Mouse (Mus musculus) left cerebral cortex, adult 18-20 months (tissue): ENCODE measurements at regions not wholly inside any gene's neighbourhood (a gene's known extent, or its start where the extent isn't known, plus 50 kb on each side); places are given as distances from the start of the nearest gene placed in this dataset.

ENCODE experiments used
- DNase-seq, 2 experiments: peaks; one replicate each; pipeline ENCODE4 v3.0.0; 2021 to 2022; ENCODE audit warnings: low spot score in 2 of 2, mixed read lengths in 1 of 2

DNA sequence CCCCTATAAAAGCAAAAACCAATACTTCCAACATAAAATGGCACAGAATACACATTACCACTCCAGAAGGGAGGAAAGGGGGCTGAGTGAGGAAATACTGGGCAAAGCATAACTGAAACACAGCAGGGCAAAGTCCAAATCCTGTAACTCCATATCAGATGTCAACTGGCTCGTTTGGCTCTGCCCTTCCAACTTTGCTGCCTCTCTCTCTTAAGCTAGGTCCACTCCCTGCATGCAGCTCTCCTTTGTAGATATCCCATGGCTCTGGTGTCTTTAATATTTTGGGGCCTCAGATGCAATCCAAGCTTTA lies 319.9 kb downstream of the H2al1j start:
- DNase-seq, result no peak

DNA sequence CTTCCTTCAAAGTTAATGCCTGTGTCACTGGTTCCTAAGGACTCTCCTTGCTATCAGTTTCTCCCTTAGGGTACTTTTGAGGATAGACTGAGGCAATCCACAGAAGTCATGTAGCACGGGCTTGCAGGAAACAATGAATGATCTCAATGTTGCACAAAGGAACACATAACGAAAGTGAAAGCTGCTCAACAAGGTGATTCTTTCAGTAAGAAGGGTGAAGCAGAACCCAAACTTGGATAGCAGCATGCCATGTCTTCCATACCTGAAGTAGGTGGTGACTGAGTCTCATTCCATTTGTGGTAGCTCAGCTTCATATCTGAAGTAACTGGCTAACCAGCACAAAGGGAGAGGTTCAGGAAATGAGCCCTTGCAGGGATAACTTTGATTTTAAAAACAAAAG lies 325.7 kb downstream of the H2al1j start:
- no peak for DNase-seq

DNA sequence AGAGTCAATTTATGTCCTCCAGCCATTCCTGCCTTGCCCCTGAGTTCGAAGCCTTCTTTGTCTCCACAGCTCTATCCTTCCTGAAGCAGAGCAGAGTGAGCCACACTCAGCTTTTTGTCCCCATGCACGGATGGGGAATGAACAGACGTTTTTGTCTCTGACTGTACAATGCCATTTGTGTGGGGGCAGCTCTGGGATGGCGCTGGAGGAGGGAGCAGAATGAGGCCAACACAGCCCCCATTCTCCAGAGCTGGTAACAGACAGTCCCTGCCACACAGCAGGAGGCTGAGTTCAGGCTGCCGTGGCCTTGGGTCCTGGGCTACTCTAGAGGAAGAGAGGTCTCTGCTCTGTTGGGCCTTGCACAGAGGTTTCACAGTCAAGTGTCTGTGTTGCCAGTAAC lies 327.4 kb downstream of the H2al1j start:
- peak; percentile 29 to 44 for DNase-seq

DNA sequence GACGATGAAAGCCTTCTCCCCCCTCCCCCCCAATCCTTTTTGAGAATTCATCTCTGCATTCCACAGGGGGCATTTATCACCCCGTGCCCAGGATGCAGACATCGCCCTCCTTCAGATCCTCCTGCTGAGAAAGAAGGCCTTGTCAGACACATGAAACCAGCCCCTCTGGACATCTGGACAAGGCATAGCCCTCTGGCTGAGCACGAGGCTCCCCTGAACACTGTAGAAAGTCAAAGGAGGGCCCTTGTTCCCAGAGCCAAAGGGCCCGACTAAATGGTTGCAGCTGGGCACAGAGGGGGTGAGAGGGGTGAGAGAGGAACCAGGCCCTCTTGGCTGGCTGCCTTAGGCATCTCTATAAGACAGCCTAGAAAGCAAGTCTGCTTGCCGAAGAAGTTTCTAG lies 327.8 kb downstream of the H2al1j start:
- DNase-seq, result peak in 1 of 2 experiments; percentile 4

DNA sequence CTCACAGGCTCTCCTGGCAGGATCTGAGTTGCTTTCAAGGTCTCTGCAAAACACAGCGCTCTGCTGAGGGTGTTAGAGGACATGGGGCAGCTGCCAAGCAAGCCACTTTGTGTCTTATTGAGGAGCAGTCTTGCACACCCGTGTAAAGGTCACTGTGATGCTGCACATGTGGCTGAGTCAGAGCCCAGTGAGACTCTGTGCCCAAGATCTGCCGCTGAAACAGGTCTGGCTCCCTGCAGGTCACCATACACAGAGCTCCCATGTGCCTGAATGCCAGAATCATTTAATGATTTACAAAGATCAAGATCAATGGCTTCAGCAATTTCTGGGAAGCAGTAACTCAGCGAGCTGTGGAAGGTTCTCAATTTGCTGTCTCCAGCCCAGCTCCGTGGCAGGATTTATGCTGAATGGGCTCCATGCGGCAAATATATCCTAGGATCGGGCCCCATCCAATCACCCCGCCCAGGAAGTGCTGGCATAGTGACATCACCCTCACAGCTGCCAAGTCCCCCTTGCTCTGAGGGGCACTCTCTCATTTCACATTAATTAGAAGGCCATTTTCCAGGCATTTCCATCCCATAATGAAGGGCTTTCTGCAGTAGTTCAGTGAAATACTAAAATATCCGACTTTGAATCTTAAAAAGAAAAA lies 330.1 kb downstream of the H2al1j start:
- no peak for DNase-seq

DNA sequence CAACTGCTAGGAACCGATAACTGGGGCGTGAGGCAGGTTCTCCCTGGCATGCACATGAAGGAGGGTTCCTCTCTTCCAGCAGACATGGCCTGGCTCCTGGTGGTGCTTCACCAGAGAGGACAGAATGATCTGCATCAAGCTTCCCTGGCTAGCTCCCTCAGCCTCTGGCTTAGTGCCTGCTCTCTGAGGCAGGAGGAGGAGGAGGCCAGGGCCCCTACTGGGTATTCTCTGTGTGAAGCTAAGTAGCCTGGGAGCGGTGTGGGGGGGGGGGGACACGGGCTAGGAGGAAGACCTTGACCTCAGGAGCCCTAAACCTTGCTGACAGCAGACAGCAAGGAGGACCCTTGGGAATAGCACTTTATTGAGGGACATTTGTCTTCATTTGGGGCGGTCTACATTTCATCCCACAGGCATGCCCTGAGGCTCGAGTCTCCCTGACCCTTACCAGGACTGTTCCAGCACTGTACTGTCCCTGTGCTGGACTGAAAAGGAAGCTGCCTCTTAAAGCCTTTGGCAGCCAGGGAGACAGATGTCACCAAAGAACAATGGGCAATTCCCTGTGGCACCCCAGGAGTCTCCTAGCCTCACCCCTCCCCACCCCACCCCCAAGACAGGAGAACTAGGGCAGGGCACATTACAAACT lies 335.7 kb downstream of the H2al1j start:
- DNase-seq, result no peak

DNA sequence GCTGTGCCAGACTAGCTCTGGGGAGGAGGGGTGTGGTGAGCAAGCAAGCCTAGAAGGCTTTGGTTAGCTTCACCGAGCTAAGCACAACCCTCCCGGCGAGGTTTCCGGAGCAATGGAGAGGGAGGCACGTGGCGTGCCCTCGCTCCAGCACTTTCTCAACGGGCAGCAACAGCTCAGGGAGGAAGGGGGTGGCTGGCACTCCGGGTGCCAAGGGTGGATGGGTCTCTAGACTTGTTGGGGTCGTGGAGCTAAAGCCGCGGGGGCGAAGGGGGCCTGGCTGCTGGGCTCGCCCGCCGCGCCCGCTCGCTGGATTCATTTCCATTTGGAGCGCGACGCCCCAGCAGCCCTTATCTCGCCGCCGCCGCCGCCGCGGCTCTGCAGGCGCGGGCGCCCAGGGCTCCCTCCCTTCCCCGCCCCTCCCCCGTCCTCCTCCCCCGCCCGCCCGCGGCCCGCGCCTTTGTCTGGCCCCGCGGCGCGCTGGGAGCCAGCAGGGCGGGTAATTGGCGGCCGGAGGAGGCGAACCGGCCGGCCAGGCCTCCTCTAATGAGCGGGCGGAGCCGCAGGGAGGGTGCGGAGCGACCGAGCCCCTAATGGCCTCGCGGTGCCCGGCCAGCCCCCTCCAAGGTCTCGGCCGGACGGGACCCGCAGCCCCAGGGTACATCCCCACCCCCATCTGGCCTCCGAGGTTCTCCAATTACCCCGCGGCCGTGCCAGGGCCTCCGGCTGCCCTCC lies 336.9 kb downstream of the H2al1j start:
- peak; percentile 13 to 50 for DNase-seq

DNA sequence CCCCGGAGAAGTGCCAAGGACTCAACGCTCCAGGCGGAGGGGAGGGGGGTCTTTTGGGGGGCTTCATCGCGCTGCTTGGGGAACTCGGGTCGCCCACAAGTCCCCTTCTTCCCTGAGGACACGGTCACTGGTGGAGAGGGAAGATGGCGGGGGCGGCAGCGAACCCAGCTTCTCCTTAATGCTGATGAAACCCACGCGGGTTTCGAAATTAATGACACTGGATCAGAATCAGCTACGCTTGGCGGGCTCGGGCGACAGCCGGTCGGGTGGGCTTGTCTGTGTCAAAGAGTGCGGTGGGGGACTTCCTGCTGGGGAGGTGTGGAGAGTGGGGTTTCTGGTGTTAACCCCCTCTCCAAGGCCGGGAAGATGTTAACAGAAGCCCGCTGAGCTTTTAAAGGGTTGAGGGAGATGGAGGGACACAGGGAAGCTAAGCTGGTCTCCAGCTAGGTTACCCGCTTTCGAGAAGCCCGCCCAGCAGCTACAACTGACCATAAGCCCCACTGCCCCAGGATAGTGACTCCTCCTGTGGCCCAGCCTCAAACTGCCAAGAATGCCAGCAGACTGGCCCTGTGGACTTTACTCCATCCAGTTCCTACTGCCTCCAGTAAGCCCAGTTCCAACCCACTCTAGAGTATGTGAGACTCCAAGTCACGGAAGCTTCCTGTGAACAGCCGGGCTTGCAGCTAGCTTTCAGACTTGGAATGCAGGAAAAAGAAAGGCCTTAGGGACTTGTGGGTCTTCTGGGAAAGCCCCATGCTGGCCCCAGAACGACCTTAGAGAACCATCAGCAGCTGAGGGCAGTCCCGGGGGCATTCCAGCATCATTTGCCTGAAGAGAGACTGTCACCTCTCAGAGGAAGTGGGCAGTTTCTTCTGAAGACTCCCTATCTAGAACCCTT lies 337.7 kb downstream of the H2al1j start:
- no peak for DNase-seq

DNA sequence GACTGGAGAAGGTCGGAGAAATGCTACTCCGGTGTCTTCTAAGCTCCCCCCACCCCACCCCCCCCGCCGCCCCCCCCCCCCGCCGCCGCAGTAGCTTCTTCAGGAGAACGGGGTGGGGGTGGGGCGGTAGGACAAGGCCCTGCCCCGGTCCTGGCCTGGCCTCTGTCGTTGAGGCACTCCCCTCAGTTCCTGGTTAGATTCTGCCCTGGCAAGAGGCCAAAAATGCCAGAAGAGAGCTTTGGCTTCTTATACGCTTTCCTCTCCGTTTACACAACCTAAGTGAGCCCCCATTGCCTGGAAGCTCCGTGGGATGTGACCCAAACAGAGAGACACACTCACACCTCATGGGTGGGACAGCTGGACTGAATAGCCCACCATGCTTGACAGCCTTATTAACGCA lies 338.9 kb downstream of the H2al1j start:
- DNase-seq, result no peak

DNA sequence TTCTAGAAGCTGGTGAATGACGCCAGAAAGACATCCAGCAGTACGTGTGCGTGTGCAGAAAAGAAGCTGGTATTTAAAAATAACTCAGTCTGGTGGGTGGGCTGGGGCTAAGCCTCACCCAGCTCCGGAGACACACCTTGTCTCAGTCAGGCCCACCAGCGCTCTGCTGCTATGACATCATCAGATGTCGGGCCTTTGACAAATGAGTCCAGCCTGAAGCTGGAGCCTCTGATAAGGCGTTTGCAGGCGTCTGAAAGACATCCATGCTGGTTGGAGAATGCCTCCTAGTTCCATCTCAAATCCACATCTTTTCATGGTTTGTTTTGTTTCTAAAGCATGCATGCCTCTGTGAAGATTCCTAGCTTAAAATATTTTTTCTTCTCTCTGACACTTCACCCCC lies 344.2 kb downstream of the H2al1j start:
- DNase-seq, result no peak

DNA sequence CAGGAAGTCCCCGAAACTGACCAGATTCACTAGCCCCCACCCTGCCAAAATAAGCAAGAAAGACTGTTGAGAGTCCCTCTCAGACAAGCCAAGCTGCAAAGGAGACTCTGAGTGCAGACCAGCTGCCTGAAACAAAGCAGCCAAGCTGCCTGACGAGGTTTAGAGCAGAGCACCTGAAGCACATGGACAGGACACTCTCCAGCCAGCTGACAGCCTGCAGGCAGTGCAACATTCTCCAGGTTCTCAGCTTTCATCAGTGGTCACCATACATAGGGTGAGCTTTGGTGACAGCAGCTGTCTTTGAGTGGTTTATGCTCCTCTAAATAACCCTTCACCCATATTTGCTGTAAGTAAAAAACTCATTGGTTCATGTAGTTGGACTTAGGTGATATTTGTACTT lies 350.5 kb downstream of the H2al1j start:
- DNase-seq, result no peak

DNA sequence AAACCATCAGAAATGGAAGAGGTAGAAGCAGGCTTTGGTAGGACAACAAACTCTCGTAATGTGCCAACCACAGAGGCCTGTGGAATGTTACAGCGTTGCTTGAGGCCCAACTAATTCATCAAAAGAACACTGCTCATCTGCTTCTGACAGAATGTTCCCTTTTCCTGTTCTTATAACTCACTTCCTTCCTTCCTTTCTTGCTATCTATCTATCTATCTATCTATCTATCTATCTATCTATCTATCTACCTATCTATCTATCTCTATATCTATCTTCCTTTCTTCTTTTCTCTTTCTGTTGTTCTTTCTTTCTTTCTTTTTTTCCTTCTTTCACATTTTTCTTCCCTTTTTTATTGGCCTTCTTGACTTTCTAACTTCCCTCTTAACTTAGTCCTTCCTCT lies 353.7 kb downstream of the H2al1j start:
- no peak for DNase-seq

DNA sequence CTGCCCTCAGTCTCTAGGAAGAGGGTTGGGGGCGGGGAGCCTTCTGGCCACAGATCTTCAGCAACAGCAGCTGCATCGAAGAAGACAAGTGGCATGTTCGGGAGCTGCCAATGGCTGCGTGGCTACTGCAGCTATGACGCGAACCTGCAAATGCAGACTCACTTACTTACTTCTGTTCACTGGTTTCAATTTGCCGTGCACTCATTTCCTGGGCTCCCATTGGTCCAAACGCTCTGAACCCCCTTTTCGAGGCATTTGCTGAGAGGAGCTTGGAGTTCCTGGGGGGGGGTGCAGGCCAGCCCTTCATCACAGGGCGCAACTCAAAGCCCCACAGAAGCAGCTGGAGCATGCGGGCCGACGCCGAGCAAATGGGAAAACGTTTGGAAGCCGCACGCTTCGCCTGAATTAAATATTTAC lies 362.4 kb downstream of the H2al1j start:
- DNase-seq, result no peak

DNA sequence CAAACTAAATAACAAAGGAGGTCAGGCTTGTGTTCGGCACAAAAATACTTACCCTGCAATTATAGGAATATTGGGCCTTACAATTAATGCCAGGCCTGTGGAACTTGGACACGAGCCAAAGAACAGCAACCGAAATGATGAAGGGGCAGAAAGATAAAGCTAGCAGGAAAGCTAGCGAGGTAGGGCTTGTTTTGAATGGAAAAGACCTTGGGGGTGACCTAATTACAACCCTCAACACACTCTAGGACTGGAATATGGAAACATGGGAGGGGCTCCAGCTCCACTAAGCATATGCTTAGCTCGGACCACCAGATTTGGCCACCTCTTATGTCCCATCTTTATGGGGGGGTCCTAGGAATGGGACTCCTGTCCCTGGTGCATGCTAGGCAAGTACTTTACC lies 362.8 kb downstream of the H2al1j start:
- DNase-seq, result no peak

DNA sequence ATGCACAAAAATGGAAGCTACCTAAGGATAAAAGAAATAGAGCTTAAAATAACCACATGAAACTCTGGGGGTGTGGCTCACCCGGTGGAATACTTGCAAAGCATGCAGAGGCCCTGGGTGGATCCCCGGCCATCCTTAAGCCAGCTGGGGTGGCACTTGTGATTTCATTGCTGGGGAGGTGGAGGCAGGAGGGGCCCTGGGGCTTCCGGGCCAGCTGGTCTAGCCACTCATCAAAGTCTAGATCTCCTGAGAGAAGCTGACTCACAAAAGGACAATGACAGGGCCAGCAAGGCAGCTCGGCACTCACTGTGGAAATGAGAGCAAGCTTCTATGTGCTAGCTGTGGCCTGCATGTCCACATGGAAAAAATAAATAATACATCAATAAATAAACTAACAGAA lies 363.4 kb downstream of the H2al1j start:
- DNase-seq, result no peak

DNA sequence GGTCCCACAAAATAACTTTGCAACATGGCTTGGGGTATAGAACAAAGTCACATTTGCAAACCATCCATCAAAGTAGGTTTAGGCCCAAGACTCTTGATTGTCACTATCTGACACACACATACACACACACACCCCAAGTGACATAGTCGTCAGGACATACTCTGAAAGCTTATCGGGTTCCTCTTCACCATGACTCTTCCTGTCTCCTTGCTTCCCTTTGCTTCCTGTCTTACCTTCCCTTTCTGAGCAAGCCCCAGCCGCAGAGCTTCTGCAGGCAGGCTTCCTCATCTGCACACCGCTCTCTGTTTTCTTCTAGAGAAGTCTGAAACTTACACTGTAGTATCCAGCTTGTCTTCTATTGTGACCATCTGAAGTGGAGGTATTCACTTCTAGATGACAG lies 368.9 kb downstream of the H2al1j start:
- DNase-seq, result no peak

DNA sequence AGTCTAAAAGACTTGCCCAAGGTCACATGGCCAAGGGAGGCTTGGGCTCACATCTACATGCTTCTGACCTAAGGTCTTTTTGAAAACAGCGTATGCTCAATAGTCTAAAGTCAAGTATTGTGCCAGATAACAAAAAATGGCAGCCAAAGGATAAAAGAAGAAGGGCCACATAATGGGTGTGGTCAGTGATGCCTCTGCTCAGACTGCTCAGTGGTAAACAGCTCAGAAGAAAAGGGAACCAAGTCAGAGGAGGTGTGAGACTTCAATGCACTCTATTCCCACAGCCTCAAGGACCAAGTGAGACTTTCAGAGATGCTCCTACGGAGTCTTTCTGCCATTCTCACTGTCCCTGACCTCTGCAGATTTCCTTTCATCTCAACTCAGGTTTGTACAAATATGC lies 373.5 kb downstream of the H2al1j start:
- DNase-seq, result no peak

DNA sequence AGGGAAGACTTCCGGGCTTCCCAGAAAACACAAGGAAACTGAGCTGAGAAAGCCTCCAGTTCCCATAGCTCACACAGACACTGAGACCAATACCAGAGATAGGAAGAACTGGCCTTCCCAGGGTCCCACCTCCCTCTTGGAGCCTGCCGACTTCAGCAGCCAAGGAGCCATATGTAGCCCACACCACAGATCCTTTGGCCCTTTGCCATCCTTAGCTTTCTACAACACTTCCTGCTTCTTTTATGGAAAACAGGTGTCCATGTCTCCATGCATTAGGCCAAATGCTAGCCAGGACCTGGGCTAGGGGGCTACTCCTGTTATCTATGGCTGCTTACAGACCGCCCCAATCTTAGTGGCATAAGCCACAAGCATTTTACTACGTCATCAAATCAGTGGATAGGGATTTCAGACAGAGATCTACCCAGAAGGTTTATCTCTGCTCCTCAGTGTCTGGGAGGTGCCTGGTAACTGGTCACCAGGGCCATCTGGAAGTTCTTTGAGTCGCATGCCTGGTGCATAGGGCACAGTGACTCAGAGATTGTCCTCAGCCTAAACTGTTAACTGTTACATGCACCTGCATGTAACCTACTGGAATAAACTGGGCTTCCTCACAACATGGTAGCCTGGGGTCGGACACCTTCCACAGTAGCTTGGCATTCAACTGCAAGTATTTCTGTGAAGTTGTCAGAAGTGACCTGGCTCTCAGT lies 378.4 kb downstream of the H2al1j start:
- DNase-seq, result no peak

DNA sequence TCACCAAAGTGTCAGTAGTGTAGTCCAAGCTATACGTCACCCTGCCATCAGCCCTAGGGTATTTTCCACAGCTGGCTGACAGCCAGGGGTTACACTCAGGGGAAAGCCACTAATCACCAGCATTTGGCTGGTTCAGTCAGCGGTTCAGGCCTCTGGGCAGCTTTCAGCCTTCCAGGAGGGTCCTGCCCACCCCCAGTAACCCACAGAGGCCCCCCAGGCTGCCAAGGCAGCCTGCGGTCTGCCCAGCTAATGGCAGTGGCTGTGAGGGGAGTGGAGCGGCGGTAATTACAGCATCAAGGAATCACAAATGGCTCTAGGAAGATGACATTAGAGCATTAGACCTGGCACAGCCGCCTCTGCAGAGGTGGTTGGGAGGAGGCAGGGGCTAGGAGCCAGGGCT lies 379.7 kb downstream of the H2al1j start:
- DNase-seq, result no peak

DNA sequence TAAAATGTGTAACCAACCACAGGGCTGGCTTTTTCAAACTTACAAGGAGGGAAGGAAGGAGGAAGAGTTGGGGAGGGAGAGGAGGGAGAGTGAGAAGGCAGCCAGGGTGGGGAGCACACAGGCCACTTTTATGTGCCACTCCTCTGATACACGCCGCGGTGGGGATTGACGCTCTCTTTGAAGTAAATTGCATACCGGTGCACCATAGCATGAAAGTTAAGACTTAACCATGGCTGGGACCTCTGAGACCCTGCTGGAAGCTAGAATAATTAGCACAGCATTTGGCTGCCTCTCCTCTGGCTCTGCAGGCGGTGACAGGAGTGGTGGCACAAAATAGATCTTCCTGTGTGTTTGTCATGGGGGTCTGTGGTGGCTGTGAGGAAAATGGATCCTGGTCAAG lies 380.7 kb downstream of the H2al1j start:
- DNase-seq, result no peak

DNA sequence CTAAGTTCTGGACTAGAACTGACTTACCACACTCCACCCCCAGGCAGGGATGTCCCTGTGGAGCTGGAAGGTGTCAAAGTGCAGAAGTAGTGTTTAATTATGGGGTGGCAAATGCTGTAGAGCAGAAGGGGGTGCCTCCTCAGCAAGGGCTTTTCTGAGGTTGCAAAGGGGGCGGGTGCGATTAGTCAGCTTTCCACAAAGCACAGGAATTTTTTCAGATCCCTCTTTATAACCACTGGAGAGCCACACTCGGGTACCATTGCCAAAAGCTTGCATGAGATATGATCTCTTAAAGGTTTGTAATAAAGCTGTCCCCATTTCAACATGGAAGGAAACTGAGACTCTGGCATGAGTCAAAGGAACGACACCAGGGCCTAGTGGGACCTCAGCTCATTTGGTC lies 381.7 kb downstream of the H2al1j start:
- no peak for DNase-seq
